Mouse (Mus musculus): ENCODE results near the gene Cd4. TPM values are rescaled to one million over a fixed set of nuclear protein-coding genes. Genes with fewer than 3 reads are reported as not detected.

Cd4 gene
- total and polyA plus RNA-seq, 2 experiments, result 0.46 to 0.83 TPM

- peak; percentile 75 for DNase-seq (ENCODE audit: extremely low read depth, low read depth, low spot score)
- H3K79me2 ChIP-seq (ENCODE audit: control insufficient read depth, insufficient read depth, low read length), result no peaks in the 10 kb centered on the region
- peak overlapping the region; percentile 29; the same call in 1 of the 2 replicates for H3K9ac ChIP-seq (ENCODE audit: low read depth, low read length)
- no peak for TF ChIP-seq CTCF (IDR thresholded peaks at IDR 0.05; ENCODE audit: low read depth, low read length)
- TF ChIP-seq POLR2A (IDR thresholded peaks at IDR 0.05; ENCODE audit: extremely low read depth, insufficient read depth, low read length), result no peak
- peaks cover 13% of the 10 kb centered on the region for H3K36me3 ChIP-seq (ENCODE audit: control insufficient read depth, insufficient read depth, low read length)
- no peaks in the 10 kb centered on the region for H3K27me3 ChIP-seq (ENCODE audit: control insufficient read depth, insufficient read depth, low read length)
- 18% methylated on average over 10 of the region's 10 CpGs for WGBS
- H3K4me1 ChIP-seq (ENCODE audit: control insufficient read depth, insufficient read depth, low read length), result peaks cover 7% of the 10 kb centered on the region; the same call in 1 of the 2 replicates
- H3K27ac ChIP-seq (replicated peaks; ENCODE audit: insufficient read depth, low read depth, low read length), result peak overlapping the region; percentile 15; the same call in 1 of the 2 replicates
- H3K4me3 ChIP-seq (ENCODE audit: insufficient read depth, low read depth, low read length), result peak overlapping the region; percentile 39
Measured at GRCm38 (mm10) chr6:124828101-124828592, 59.9 kb downstream of the Cd4 start.

- Histone ChIP-seq H3K4me3 (ENCODE audit: insufficient read depth, low read depth, low read length) (no peak overlapping the region), H3K27me3 (ENCODE audit: control insufficient read depth, insufficient read depth, low read length) (no peaks in the 10 kb centered on the region), H3K9ac (ENCODE audit: low read depth, low read length) (no peak overlapping the region), H3K36me3 (ENCODE audit: control insufficient read depth, insufficient read depth, low read length) (peaks cover 41% of the 10 kb centered on the region), H3K79me2 (ENCODE audit: control insufficient read depth, insufficient read depth, low read length) (no peaks in the 10 kb centered on the region), H3K4me1 (ENCODE audit: control insufficient read depth, insufficient read depth, low read length) (no peaks in the 10 kb centered on the region), H3K27ac (replicated peaks; ENCODE audit: insufficient read depth, low read depth, low read length) (no peak overlapping the region)
- DNase-seq (ENCODE audit: extremely low read depth, low read depth, low spot score), result no peak
- TF ChIP-seq POLR2A (IDR thresholded peaks at IDR 0.05; ENCODE audit: extremely low read depth, insufficient read depth, low read length), result no peak
- no peak for TF ChIP-seq CTCF (IDR thresholded peaks at IDR 0.05; ENCODE audit: low read depth, low read length)
- WGBS, result 98% methylated on average over 4 of the region's 4 CpGs
Measured at GRCm38 (mm10) chr6:124822049-124822448, 66.0 kb downstream of the Cd4 start.

GRCm38 (mm10) chr6:124820891-124821290 is 67.1 kb downstream of the Cd4 start:
- peaks cover 41% of the 10 kb centered on the region for H3K36me3 ChIP-seq (ENCODE audit: control insufficient read depth, insufficient read depth, low read length)
- TF ChIP-seq CTCF (IDR thresholded peaks at IDR 0.05; ENCODE audit: low read depth, low read length), result no peak
- TF ChIP-seq POLR2A (IDR thresholded peaks at IDR 0.05; ENCODE audit: extremely low read depth, insufficient read depth, low read length), result no peak
- H3K79me2 ChIP-seq (ENCODE audit: control insufficient read depth, insufficient read depth, low read length), result no peaks in the 10 kb centered on the region
- H3K27me3 ChIP-seq (ENCODE audit: control insufficient read depth, insufficient read depth, low read length), result no peaks in the 10 kb centered on the region
- no peak overlapping the region for H3K27ac ChIP-seq (replicated peaks; ENCODE audit: insufficient read depth, low read depth, low read length)
- no peaks in the 10 kb centered on the region for H3K4me1 ChIP-seq (ENCODE audit: control insufficient read depth, insufficient read depth, low read length)
- H3K4me3 ChIP-seq (ENCODE audit: insufficient read depth, low read depth, low read length), result no peak overlapping the region
- no peak for DNase-seq (ENCODE audit: extremely low read depth, low read depth, low spot score)
- 88% methylated on average over 5 of the region's 5 CpGs for WGBS
- H3K9ac ChIP-seq (ENCODE audit: low read depth, low read length), result no peak overlapping the region

- H3K27me3 ChIP-seq (ENCODE audit: control insufficient read depth, insufficient read depth, low read length), result no peaks in the 10 kb centered on the region
Measured at GRCm38 (mm10) chr6:124817971-124818370, 70.0 kb downstream of the Cd4 start.

GRCm38 (mm10) chr6:124817563-124817962 is 70.5 kb downstream of the Cd4 start:
- Histone ChIP-seq H3K9ac (ENCODE audit: low read depth, low read length) (no peak overlapping the region), H3K27me3 (ENCODE audit: control insufficient read depth, insufficient read depth, low read length) (no peaks in the 10 kb centered on the region), H3K4me1 (ENCODE audit: control insufficient read depth, insufficient read depth, low read length) (peaks cover 4% of the 10 kb centered on the region; the same call in 1 of the 2 replicates), H3K36me3 (ENCODE audit: control insufficient read depth, insufficient read depth, low read length) (peaks cover 24% of the 10 kb centered on the region), H3K4me3 (ENCODE audit: insufficient read depth, low read depth, low read length) (no peak overlapping the region), H3K79me2 (ENCODE audit: control insufficient read depth, insufficient read depth, low read length) (no peaks in the 10 kb centered on the region), H3K27ac (replicated peaks; ENCODE audit: insufficient read depth, low read depth, low read length) (no peak overlapping the region)
- no peak for TF ChIP-seq CTCF (IDR thresholded peaks at IDR 0.05; ENCODE audit: low read depth, low read length)
- no peak for TF ChIP-seq POLR2A (IDR thresholded peaks at IDR 0.05; ENCODE audit: extremely low read depth, insufficient read depth, low read length)
- no peak for DNase-seq (ENCODE audit: extremely low read depth, low read depth, low spot score)
- WGBS, result 98% methylated on average over 8 of the region's 8 CpGs

More at GRCm38 (mm10) chr6:124817971-124818370, 70.0 kb downstream of the Cd4 start:
- TF ChIP-seq CTCF (IDR thresholded peaks at IDR 0.05; ENCODE audit: low read depth, low read length) (no peak), POLR2A (IDR thresholded peaks at IDR 0.05; ENCODE audit: extremely low read depth, insufficient read depth, low read length) (no peak)
- H3K9ac ChIP-seq (ENCODE audit: low read depth, low read length), result no peak overlapping the region
- 87% methylated on average over 8 of the region's 8 CpGs for WGBS
- no peak overlapping the region for H3K4me3 ChIP-seq (ENCODE audit: insufficient read depth, low read depth, low read length)
- peaks cover 27% of the 10 kb centered on the region for H3K36me3 ChIP-seq (ENCODE audit: control insufficient read depth, insufficient read depth, low read length)
- no peak overlapping the region for H3K27ac ChIP-seq (replicated peaks; ENCODE audit: insufficient read depth, low read depth, low read length)
- 0 out of 2 replicates have a peak, but pooled peaks cover 4% of the 10 kb centered on the region for H3K4me1 ChIP-seq (ENCODE audit: control insufficient read depth, insufficient read depth, low read length)
- H3K79me2 ChIP-seq (ENCODE audit: control insufficient read depth, insufficient read depth, low read length), result no peaks in the 10 kb centered on the region
- DNase-seq (ENCODE audit: extremely low read depth, low read depth, low spot score), result no peak

GRCm38 (mm10) chr6:124817125-124817524 is 70.9 kb downstream of the Cd4 start:
- peaks cover 22% of the 10 kb centered on the region for H3K36me3 ChIP-seq (ENCODE audit: control insufficient read depth, insufficient read depth, low read length)
- TF ChIP-seq POLR2A (IDR thresholded peaks at IDR 0.05; ENCODE audit: extremely low read depth, insufficient read depth, low read length), result no peak
- no peak for TF ChIP-seq CTCF (IDR thresholded peaks at IDR 0.05; ENCODE audit: low read depth, low read length)
- no peak overlapping the region for H3K4me3 ChIP-seq (ENCODE audit: insufficient read depth, low read depth, low read length)
- H3K27me3 ChIP-seq (ENCODE audit: control insufficient read depth, insufficient read depth, low read length), result no peaks in the 10 kb centered on the region
- no peak overlapping the region for H3K9ac ChIP-seq (ENCODE audit: low read depth, low read length)
- 97% methylated on average over 11 of the region's 11 CpGs for whole genome bisulfite sequencing
- H3K4me1 ChIP-seq (ENCODE audit: control insufficient read depth, insufficient read depth, low read length), result peaks cover 6% of the 10 kb centered on the region; the same call in 1 of the 2 replicates
- no peaks in the 10 kb centered on the region for H3K79me2 ChIP-seq (ENCODE audit: control insufficient read depth, insufficient read depth, low read length)
- DNase-seq (ENCODE audit: extremely low read depth, low read depth, low spot score), result no peak
- no peak overlapping the region for H3K27ac ChIP-seq (replicated peaks; ENCODE audit: insufficient read depth, low read depth, low read length)
